Mouse (Mus musculus) midbrain, embryonic 14.5 days (tissue): ENCODE results near the gene Chd4. TPM values are rescaled to one million over a fixed set of nuclear protein-coding genes. Genes with fewer than 3 reads are reported as not detected.
A peak's percentile ranks its signal among the peaks of the same experiment; 100 is the strongest.

ENCODE experiments used
- ATAC-seq: fragments of 200-750 bp; cut with Nextera tagmentation; 2 replicates; pipeline ENCODE4 v1.8.0; 2017; ENCODE audit warnings: moderate number of reproducible peaks, moderate library complexity; ENCODE audit not compliant: low FRiP score, low TSS enrichment
- DNase-seq: peaks from one replicate; pipeline ENCODE4 v3.0.0-alpha.2; 2015
- H3K27ac ChIP-seq: fragments of 300-500 bp; sonication (generic); replicated peaks from 2 replicates; pipeline ENCODE4 v1.5.1; 2014; ENCODE audit warnings: mild to moderate bottlenecking, low read depth, low read length, moderate library complexity
- H3K27me3 ChIP-seq: fragments of 300-500 bp; sonication (generic); 2 replicates; pipeline ENCODE4 v1.6.1; 2014; ENCODE audit warnings: low read length, control low read depth, mixed read lengths; ENCODE audit not compliant: control insufficient read depth, insufficient read depth
- H3K36me3 ChIP-seq: fragments of 300-500 bp; sonication (generic); 2 replicates; pipeline ENCODE4 v1.6.1; 2014; ENCODE audit warnings: low read length, control low read depth; ENCODE audit not compliant: control insufficient read depth, insufficient read depth
- H3K4me1 ChIP-seq: fragments of 300-500 bp; sonication (generic); 2 replicates; pipeline ENCODE4 v1.6.1; 2014; ENCODE audit warnings: mild to moderate bottlenecking, antibody characterized with exemption, low read length, control low read depth; ENCODE audit not compliant: control insufficient read depth, insufficient read depth
- H3K4me2 ChIP-seq: fragments of 300-500 bp; sonication (generic); 2 replicates; pipeline ENCODE4 v1.6.1; 2014; ENCODE audit warnings: mild to moderate bottlenecking, low read length, moderate library complexity
- H3K4me3 ChIP-seq: fragments of 300-500 bp; sonication (generic); replicated peaks from 2 replicates; pipeline ENCODE4 v1.5.1; 2014; ENCODE audit warnings: low read depth, low read length
- H3K9ac ChIP-seq: fragments of 300-500 bp; sonication (generic); replicated peaks from 2 replicates; pipeline ENCODE4 v1.6.1; 2014; ENCODE audit warnings: mild to moderate bottlenecking, low read length, moderate library complexity
- H3K9me3 ChIP-seq: fragments of 300-500 bp; sonication (generic); 2 replicates; pipeline ENCODE4 v1.6.1; 2016; ENCODE audit warnings: low read length, control low read depth, mixed read lengths; ENCODE audit not compliant: control insufficient read depth
- WGBS: fragments of 180-500 bp; shearing (Covaris S2); extraction: QIAGEN DNeasy Blood & Tissue Kit; methylation state at CpG from one replicate; pipeline ENCODE4 v1.1.7; 2014; 5-methylcytosine and 5-hydroxymethylcytosine counted together
- polyA plus RNA-seq: library from polyadenylated mRNA; unstranded; fragments of >200 nt; fragmentation: Nextera tagmentation; extraction: Ambion mirVana; gene quantifications from 2 replicates; pipeline ENCODE4 v1.2.1, GENCODE M21; 2014

Chd4 gene
- polyA plus RNA-seq, 1 experiment from 2014 or later = 90.6 TPM

GRCm38 (mm10) chr6:125143128-125143527 lies 47.3 kb downstream of the Chd4 start:
- H3K4me3 ChIP-seq = no peak overlapping the region
- H3K27ac ChIP-seq = no peak overlapping the region
- H3K36me3 ChIP-seq = peaks cover 53% of the 10 kb centered on the region
- DNase-seq = no peak
- no peak overlapping the region for H3K4me2 ChIP-seq
- peaks cover 27% of the 10 kb centered on the region for H3K4me1 ChIP-seq
- H3K9me3 ChIP-seq = no peaks in the 10 kb centered on the region
- no peak overlapping the region for H3K9ac ChIP-seq
- no peak for ATAC-seq
- WGBS = 79% methylated on average over 3 of the region's 3 CpGs
- no peaks in the 10 kb centered on the region for H3K27me3 ChIP-seq

- DNase-seq = no peak
- no peak overlapping the region for H3K9ac ChIP-seq
- no peak overlapping the region for H3K27ac ChIP-seq
- no peaks in the 10 kb centered on the region for H3K9me3 ChIP-seq
- H3K36me3 ChIP-seq = peaks cover 46% of the 10 kb centered on the region
- peaks cover 33% of the 10 kb centered on the region for H3K4me1 ChIP-seq
- no peak overlapping the region for H3K4me3 ChIP-seq
- H3K4me2 ChIP-seq = no peak overlapping the region
- no peaks in the 10 kb centered on the region for H3K27me3 ChIP-seq
- ATAC-seq = no peak
- WGBS = 90% methylated on average over 9 of the region's 9 CpGs
Measured at GRCm38 (mm10) chr6:125143904-125144303, 48.1 kb downstream of the Chd4 start.

GRCm38 (mm10) chr6:125145001-125145400 lies 49.2 kb downstream of the Chd4 start, which contains the start of gene Iffo1:
Iffo1 (plus strand) TSS chr6:125145241.
- peak within 1 kb of the TSS; percentile 92 for H3K27ac ChIP-seq
- peak within 1 kb of the TSS; percentile 94 for H3K4me2 ChIP-seq
- peak within 1 kb of the TSS; percentile 78 for H3K9ac ChIP-seq
- H3K9me3 ChIP-seq = no peaks in the 10 kb centered on the region
- peaks cover 38% of the 10 kb centered on the region for H3K36me3 ChIP-seq
- peak within 1 kb of the TSS; percentile 74 for H3K4me3 ChIP-seq
- H3K4me1 ChIP-seq = peaks cover 33% of the 10 kb centered on the region
- 0% methylated on average over 16 of the region's 16 CpGs for WGBS
- H3K27me3 ChIP-seq = no peaks in the 10 kb centered on the region
- peak; percentile 93 for DNase-seq
- ATAC-seq = peak; percentile 94

- peak overlapping the region; percentile 74 for H3K4me3 ChIP-seq
- H3K9ac ChIP-seq = peak overlapping the region; percentile 78
- ATAC-seq (peak; percentile 73), DNase-seq (no peak)
- H3K4me1 ChIP-seq = peaks cover 33% of the 10 kb centered on the region
- H3K9me3 ChIP-seq = no peaks in the 10 kb centered on the region
- peak overlapping the region; percentile 94 for H3K4me2 ChIP-seq
- under 1% methylated on average over 35 of the region's 35 CpGs for WGBS
- peaks cover 32% of the 10 kb centered on the region for H3K36me3 ChIP-seq
- peak overlapping the region; percentile 92 for H3K27ac ChIP-seq
- H3K27me3 ChIP-seq = no peaks in the 10 kb centered on the region
Measured at GRCm38 (mm10) chr6:125145479-125145951, 49.7 kb downstream of the Chd4 start.

GRCm38 (mm10) chr6:125146148-125146547 lies 50.4 kb downstream of the Chd4 start:
- Histone ChIP-seq H3K4me3 (peak overlapping the region; percentile 74), H3K27ac (no peak overlapping the region; the same call in 1 of the 2 replicates), H3K4me1 (peaks cover 33% of the 10 kb centered on the region), H3K4me2 (peak overlapping the region; percentile 94), H3K36me3 (peaks cover 26% of the 10 kb centered on the region), H3K27me3 (no peaks in the 10 kb centered on the region), H3K9ac (peak overlapping the region; percentile 78), H3K9me3 (no peaks in the 10 kb centered on the region)
- ATAC-seq (no peak), DNase-seq (no peak)
- WGBS = 47% methylated on average over 7 of the region's 7 CpGs

- peak overlapping the region; percentile 74; the same call in 1 of the 2 replicates for H3K4me3 ChIP-seq
- ATAC-seq (no peak), DNase-seq (no peak)
- H3K4me1 ChIP-seq = peaks cover 33% of the 10 kb centered on the region
- H3K9ac ChIP-seq = peak overlapping the region; percentile 42
- no peaks in the 10 kb centered on the region for H3K9me3 ChIP-seq
- H3K4me2 ChIP-seq = peak overlapping the region; percentile 94
- H3K36me3 ChIP-seq = peaks cover 25% of the 10 kb centered on the region
- H3K27me3 ChIP-seq = no peaks in the 10 kb centered on the region
- 0 out of 2 replicates have a peak overlapping the region, but pooled peaks have one; percentile 5 for H3K27ac ChIP-seq
- 78% methylated on average over 4 of the region's 4 CpGs for WGBS
Measured at GRCm38 (mm10) chr6:125146797-125147196, 51.0 kb downstream of the Chd4 start.

- Histone ChIP-seq H3K9ac (peak overlapping the region; percentile 42), H3K36me3 (peaks cover 24% of the 10 kb centered on the region), H3K27me3 (no peaks in the 10 kb centered on the region), H3K9me3 (no peaks in the 10 kb centered on the region), H3K27ac (0 out of 2 replicates have a peak overlapping the region, but pooled peaks have one; percentile 5), H3K4me3 (peak overlapping the region; percentile 74; the same call in 1 of the 2 replicates), H3K4me1 (peaks cover 33% of the 10 kb centered on the region), H3K4me2 (peak overlapping the region; percentile 94)
- ATAC-seq (no peak), DNase-seq (no peak)
- 54% methylated on average over 10 of the region's 10 CpGs for WGBS
Measured at GRCm38 (mm10) chr6:125147329-125147728, 51.5 kb downstream of the Chd4 start.

- no peak overlapping the region; the same call in 1 of the 2 replicates for H3K27ac ChIP-seq
- H3K4me2 ChIP-seq = peak overlapping the region; percentile 94
- no peaks in the 10 kb centered on the region for H3K27me3 ChIP-seq
- 81% methylated on average over 18 of the region's 18 CpGs for WGBS
- ATAC-seq = no peak
- H3K36me3 ChIP-seq = peaks cover 28% of the 10 kb centered on the region
- no peak overlapping the region for H3K4me3 ChIP-seq
- H3K9me3 ChIP-seq = no peaks in the 10 kb centered on the region
- H3K4me1 ChIP-seq = peaks cover 33% of the 10 kb centered on the region
- no peak overlapping the region; the same call in 1 of the 2 replicates for H3K9ac ChIP-seq
- DNase-seq = no peak
Measured at GRCm38 (mm10) chr6:125148251-125148925, 52.6 kb downstream of the Chd4 start.
